Mouse (Mus musculus): Measurements from ENCODE around the gene C1qtnf5.

DNA sequence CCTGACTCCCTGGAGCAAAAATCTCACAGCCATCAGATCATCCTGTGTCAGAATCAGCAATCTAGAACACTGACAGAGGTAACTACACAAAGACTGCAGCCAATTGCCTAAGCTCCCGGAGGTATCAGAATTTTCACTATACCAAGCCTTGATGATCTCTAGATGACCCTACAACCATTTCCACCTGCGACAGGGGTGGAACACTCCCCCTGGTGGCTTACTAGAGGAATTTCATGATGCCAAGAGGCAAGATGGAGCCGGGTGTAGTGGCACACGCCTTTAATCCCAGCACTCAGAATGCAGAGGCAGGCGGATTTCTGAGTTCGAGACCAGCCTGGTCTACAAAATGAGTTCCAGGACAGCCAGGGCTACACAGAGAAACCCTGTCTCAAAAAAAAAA lies 17.3 kb downstream of the C1qtnf5 start:
- TF ChIP-seq POLR2A (IDR thresholded peaks at IDR 0.05; ENCODE audit: extremely low read depth, insufficient read depth, low read length) (no peak), CTCF (IDR thresholded peaks at IDR 0.05; ENCODE audit: extremely low read depth, insufficient read depth, low read length) (peak; percentile 45)

All from cortical plate, adult 2 months (tissue).